Mouse (Mus musculus) adrenal gland, adult (tissue): ENCODE results near the gene Gfra4.

Experiments
- DNase-seq, 2 experiments: peaks; one replicate each; pipeline ENCODE4 v3.0.0; 2022 to 2023; ENCODE audit warnings: low spot score in 1 of 2; ENCODE audit not compliant: inconsistent age in 2 of 2

The Gfra4 gene

DNA sequence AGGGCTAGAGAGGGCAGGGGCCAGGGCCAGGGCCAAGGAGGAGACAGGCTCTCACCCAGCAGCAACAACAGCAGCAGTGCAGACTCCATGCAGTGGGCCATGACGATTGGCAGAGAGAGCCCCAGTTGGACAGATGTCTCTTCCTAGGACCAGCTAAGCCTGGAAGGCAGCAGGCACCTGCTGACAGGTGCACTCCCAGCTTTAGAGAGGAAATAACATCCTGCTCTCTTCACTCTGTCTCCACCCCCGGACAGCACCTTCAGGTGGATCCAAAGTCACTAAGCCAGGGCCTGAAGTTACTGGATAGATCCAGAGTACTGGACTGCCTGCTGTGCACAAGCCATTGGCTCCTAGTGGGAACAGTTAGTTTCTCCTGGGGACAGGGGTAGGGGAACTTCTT is at the start of gene Gfra4:
Gene Gfra4 (minus strand): TSS at position 101 of the 400 bp plus-strand sequence.
- DNase-seq, result no peak

DNA sequence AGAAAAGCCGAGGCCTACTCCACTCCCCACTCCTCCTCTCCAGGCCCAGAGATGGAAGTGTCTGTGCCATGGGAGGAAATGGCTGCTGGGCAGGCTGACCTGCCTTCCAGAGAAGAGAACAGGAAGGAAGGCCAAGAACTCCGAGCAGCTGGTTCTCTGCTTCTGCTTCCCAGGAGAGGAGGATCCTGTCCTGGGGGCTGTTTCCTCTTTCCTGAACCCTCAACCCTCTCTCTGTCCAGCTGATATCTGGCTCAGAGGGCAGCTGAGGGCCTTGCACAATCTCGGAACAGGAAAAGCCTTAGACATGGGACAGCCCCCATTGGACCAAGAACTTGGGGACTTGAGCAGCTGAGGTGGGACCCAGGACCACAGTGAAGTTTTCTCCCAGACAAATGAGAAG is 48.0 kb upstream of the Gfra4 start:
- DNase-seq, result peak; percentile 26 to 61

- DNase-seq, result no peak
These were observed 46.7 kb upstream of the Gfra4 start for GRCm38 (mm10) chr2:131089634-131090033.

DNA sequence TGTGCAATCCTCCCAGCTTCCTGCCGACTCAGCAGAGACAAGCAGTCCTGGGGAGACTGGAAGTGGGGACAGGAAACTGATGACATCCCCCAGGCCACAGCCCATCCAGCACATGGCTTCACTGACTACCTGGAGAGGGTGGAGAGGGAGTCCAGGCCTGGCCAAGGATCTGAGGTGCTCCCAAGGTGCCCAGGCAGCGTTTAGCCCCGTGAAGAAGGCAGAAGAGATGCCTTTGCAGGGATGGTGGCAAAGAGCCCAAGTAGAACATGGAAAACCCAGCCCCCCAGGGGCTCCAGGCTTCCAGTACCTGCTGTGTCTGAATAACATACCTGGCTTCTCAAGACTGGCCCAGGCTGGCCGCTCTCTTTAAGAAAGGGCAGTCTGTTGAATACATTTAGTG is 45.7 kb upstream of the Gfra4 start:
- no peak for DNase-seq

DNA sequence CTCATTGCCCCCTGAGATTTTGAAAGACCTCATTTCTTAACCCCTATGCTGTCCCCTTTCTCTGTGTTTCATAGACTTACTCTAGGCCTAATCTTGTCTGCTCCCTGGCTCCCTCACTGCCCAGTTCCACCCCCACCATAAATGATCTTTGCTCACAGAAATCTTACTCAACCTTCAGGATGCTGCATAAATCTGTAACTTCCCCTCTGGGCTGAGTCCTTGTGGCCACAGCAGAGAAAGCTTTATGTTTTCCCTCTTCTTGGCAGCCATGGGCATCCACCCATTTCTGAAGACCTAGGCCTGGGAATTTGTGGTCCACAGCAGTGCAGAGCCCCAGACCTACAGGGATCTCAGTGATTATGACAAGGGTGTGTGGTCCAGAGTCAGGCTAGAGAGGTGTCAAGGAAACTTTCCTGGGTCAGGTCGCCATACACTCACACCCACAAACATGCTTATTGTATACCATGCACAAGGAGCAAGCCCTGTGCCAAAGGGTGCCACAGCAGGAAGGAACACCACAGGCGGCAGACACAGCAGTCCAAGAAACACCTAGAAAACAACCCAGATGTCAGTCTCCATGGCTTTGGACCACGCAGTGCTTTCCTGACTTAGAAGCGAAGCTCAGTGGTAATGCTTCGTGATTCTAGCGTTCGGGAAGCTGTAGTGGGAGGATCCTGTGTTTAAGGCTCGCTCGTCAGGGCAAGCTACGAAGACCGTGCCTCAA is 43.9 kb upstream of the Gfra4 start, which contains the start of gene Siglec1:
Gene Siglec1 (minus strand): TSS at position 99 of the 724 bp plus-strand sequence.
- DNase-seq, result no peak

DNA sequence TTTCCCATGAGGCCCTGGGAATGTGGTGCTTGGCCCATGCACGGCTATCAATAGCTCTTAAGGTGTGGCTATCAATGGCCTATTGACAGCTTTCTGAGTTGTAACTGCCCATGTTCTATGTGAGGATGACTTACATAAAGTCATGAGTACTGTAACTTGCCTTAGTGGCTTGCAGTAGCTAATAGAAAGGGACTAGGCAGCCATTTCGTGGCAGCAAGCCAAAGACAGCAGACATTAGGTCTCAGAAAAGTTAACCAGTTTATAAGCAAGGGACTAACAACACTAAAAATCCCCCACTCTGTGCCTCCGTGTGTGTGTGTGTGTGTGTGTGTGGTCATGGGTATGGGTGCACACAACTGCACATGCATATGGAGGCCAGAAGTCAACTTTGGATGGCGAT is 41.3 kb upstream of the Gfra4 start:
- DNase-seq, result no peak

- no peak for DNase-seq
These were observed 37.6 kb upstream of the Gfra4 start for GRCm38 (mm10) chr2:131080507-131080906.

- no peak for DNase-seq
These were observed 29.6 kb upstream of the Gfra4 start for GRCm38 (mm10) chr2:131072536-131072935.

GRCm38 (mm10) chr2:131067481-131067880 is 24.6 kb upstream of the Gfra4 start:
- peak in 1 of 2 experiments; percentile 63 for DNase-seq

GRCm38 (mm10) chr2:131066342-131066741 is 23.5 kb upstream of the Gfra4 start:
- no peak for DNase-seq

GRCm38 (mm10) chr2:131063404-131063864 is 20.5 kb upstream of the Gfra4 start, which contains the start of gene Adam33:
Gene Adam33, minus strand, starts transcription at chr2:131063814.
- peak; percentile 27 to 57 for DNase-seq

- DNase-seq, result no peak
These were observed 18.7 kb upstream of the Gfra4 start for GRCm38 (mm10) chr2:131061607-131062006.

DNA sequence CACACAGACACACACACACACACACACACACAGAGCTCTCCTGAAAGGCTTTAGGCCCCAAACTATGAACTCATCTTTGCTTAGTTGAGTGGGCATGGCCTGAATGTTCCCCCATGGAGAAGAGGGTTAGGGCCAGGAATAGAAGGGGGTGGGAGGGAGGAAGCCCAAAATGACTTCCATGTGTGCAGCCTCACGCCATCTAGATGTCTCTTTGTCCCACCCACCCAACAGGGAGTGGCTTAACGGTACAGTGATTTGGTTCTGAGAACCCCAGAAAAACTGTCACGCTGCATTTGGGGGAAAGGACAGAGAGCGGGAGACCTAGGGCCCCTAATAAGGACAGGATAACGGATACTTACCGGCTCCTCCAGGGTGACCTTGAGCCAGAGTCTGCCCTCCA is 17.9 kb upstream of the Gfra4 start:
- no peak for DNase-seq

DNA sequence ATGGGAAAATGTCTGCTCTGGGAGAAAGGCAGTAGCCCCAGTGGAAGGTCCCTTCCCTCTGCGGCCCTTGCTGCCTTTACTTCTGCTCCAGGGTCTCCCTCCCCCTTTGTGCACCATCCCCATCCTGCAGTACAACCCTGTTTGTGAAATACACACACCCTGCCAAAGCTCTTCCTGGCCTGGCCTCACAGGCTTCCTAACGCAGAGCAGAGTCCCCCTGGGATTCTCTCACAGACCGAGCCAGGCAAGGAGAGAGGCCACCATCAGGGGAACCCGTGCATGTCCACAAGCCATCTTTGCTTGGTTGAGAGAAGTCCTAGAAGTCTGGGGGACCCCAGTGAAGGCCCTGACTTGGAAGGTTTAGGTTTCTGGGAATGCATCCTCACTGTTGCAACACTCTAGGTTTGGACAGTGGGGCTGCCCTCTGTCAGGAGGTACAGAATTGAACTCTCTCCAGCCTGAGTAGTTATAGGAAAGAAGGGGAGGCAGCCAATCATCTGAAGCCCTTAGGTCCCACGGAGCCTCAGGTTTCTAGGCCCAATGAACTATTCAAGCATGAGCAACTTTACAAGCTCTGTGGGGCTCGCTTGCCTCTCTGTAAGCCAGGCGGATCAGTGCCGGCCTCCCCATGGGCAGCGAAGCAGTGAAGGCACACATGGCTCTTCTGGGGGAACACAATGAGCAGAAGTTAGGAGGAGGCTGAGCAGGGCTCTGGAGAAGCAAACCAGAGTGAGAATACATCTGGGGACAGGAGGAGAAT is 17.1 kb upstream of the Gfra4 start:
- DNase-seq, result peak in 1 of 2 experiments; percentile 49

- peak; percentile 34 to 80 for DNase-seq
These were observed 16.5 kb upstream of the Gfra4 start for GRCm38 (mm10) chr2:131059377-131059776.

DNA sequence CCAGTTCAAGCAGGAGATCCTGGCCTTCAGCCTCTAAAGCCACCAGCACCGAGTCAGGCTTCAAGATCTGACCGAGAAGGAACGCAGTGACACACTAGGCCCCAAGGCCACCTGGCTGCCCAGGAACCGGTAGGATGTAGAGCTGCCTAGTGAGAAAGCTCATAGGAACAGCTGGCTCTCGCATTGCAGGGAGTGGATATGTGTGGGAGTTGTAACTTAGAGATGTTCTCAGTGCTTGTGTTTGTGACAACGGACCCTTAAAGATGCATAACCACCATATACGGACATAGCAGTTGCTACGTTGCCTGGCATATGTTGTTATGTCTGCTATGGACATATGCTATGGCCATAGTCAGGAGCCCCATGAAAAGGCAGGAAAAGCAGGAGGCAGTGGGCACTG is 15.8 kb upstream of the Gfra4 start:
- DNase-seq, result no peak

DNA sequence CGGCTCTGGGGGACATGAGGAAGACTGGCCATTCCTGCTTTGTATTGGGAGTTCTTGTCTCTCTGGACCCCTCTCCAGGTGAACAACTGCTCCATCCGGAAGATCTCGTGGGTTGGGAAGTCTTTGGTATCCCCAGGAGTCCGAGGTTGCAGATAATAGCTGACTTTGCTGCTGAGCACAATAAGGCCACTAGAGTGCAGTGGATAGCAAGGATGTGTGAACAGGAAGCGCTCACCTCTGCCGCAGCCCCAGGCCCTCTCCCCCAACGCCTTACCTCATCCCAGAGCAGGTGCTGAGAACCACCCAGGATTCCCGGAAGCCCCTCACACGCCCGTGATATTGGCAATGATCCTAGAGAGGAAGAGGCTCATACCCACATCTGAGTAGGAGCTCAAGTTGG is 13.3 kb upstream of the Gfra4 start:
- peak in 1 of 2 experiments; percentile 58 for DNase-seq

- DNase-seq, result peak; percentile 44 to 76
These were observed 12.7 kb upstream of the Gfra4 start for GRCm38 (mm10) chr2:131055631-131056030.

GRCm38 (mm10) chr2:131054646-131055264 is 11.9 kb upstream of the Gfra4 start:
- DNase-seq, result no peak

DNA sequence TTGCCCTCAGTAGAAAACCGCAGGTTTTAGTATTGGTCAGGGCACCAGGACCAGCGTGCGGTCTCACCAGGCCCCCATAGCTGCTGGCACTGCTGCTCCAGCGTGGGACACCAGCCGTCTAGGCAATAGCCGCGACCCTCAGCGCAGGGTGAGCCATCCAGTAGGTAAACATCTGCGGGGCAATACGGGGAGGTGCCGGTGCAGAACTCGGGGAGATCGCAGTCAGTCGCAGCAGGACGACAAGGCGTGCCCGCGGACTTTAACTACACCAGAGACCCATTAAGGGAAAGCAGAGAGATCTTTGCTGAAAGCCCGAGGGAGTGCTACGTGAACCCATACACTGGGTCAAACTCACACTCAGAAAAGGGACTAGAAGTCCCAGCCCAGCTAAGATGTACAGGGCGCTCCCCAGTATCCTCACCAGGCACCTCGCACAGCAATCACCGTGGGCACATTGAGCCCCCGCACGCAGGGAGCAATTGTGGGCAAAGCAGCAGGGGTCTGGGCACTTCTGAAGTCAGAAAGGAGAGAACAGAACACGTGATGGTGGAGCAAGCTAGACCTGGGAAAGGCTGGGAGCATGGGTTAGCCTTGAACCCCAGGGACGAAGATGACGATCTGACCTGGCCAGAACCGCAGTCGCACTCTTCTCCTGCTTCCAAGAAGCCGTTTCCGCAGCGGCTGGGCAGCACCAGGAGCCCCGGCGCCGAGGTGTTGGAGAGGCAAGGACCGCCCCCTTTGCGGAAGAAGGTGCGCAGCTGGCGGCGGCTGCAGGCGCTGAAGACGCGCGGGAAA is 11.2 kb upstream of the Gfra4 start:
- no peak for DNase-seq
